Mouse (Mus musculus) adrenal gland, adult (tissue): Measurements from ENCODE around the gene Emc9.

Experiments used
- DNase-seq, 2 experiments: peaks; one replicate each; pipeline ENCODE4 v3.0.0; 2022 to 2023; ENCODE audit warnings: low spot score in 1 of 2; ENCODE audit not compliant: inconsistent age in 2 of 2

Gene Emc9

GRCm38 (mm10) chr14:55584702-55585565 lies at the start of gene Emc9:
Gene Emc9 (minus strand): TSS chr14:55585302.
- peak; percentile 91 to 96 for DNase-seq

- peak in 1 of 2 experiments; percentile 81 for DNase-seq
Measured at GRCm38 (mm10) chr14:55629312-55629711, 44.2 kb upstream of the Emc9 start.

GRCm38 (mm10) chr14:55628077-55628827 lies 43.1 kb upstream of the Emc9 start:
- no peak for DNase-seq

GRCm38 (mm10) chr14:55618486-55619195 lies 33.5 kb upstream of the Emc9 start:
- DNase-seq, result no peak

GRCm38 (mm10) chr14:55617822-55618221 lies 32.7 kb upstream of the Emc9 start, which contains the start of gene Rec8:
Gene Rec8 (plus strand): TSS chr14:55618037.
- DNase-seq, result peak; percentile 61 to 69

- DNase-seq, result no peak
Measured at GRCm38 (mm10) chr14:55616844-55617243, 31.7 kb upstream of the Emc9 start.

GRCm38 (mm10) chr14:55615876-55616275 lies 30.8 kb upstream of the Emc9 start:
- DNase-seq, result no peak

- no peak for DNase-seq
Measured at GRCm38 (mm10) chr14:55614565-55615178, 29.6 kb upstream of the Emc9 start.

- no peak for DNase-seq
Measured at GRCm38 (mm10) chr14:55613346-55613745, 28.2 kb upstream of the Emc9 start.

GRCm38 (mm10) chr14:55608339-55608738 lies 23.2 kb upstream of the Emc9 start:
- DNase-seq, result no peak

GRCm38 (mm10) chr14:55605743-55606459 lies 20.8 kb upstream of the Emc9 start:
- DNase-seq, result no peak

GRCm38 (mm10) chr14:55604823-55605222 lies 19.7 kb upstream of the Emc9 start:
- DNase-seq, result peak in 1 of 2 experiments; percentile 56

- peak; percentile 95 to 98 for DNase-seq
Measured at GRCm38 (mm10) chr14:55603633-55604576, 18.8 kb upstream of the Emc9 start.

GRCm38 (mm10) chr14:55603271-55603632 lies 18.1 kb upstream of the Emc9 start, which contains the start of gene Irf9:
Gene Irf9 (plus strand): TSS chr14:55603571.
- no peak for DNase-seq

GRCm38 (mm10) chr14:55598521-55599390 lies 13.7 kb upstream of the Emc9 start:
- DNase-seq, result no peak

GRCm38 (mm10) chr14:55596036-55596690 lies 11.1 kb upstream of the Emc9 start:
- no peak for DNase-seq

GRCm38 (mm10) chr14:55592226-55592625 lies 7.1 kb upstream of the Emc9 start:
- peak in 1 of 2 experiments; percentile 50 for DNase-seq
